Mouse (Mus musculus) small intestine, adult 2 months (tissue): ENCODE measurements at regions not wholly inside any gene's neighbourhood (a gene's known extent, or its start where the extent isn't known, plus 50 kb on each side); places are given as distances from the start of the nearest gene placed in this dataset.

Experiments used
- CTCF ChIP-seq: fragments of 200-500 bp; IDR thresholded peaks from 2 replicates; pipeline ENCODE4 v1.5.1; 2012; ENCODE audit warnings: low read depth, mild to moderate bottlenecking, control low read depth, inconsistent platforms, low read length, moderate library complexity, mixed read lengths; ENCODE audit not compliant: insufficient replicate concordance, insufficient read length; ENCODE audit errors: extremely low read depth
- POLR2A ChIP-seq: fragments of 200-500 bp; IDR thresholded peaks from 2 replicates; pipeline ENCODE4 v1.6.1; 2012; ENCODE audit warnings: low read depth, mild to moderate bottlenecking, control low read depth, inconsistent platforms, low read length, moderate library complexity

GRCm38 (mm10) chr17:68100093-68100492 lies 96.2 kb upstream of the Arhgap28 start:
- no peak for TF ChIP-seq CTCF
- TF ChIP-seq POLR2A: no peak
